Mouse (Mus musculus) bone marrow macrophage, adult 2 months (primary cell): ENCODE data around the gene Vav3. TPM values are rescaled to one million over a fixed set of nuclear protein-coding genes. Genes with fewer than 3 reads are reported as not detected.

Experiments used
- H3K27ac ChIP-seq: 2 replicates; pipeline ENCODE4 v1.5.1; 2012; ENCODE audit warnings: low read depth, low read length; ENCODE audit not compliant: insufficient read depth
- H3K4me1 ChIP-seq: 2 replicates; pipeline ENCODE4 v1.6.1; 2012; ENCODE audit warnings: low read length; ENCODE audit not compliant: control insufficient read depth, insufficient read depth
- H3K4me3 ChIP-seq: 2 replicates; pipeline ENCODE4 v1.5.1; 2012; ENCODE audit warnings: mild to moderate bottlenecking, low read length, moderate library complexity; ENCODE audit not compliant: insufficient read depth
- CTCF ChIP-seq: IDR thresholded peaks from 2 replicates; pipeline ENCODE4 v1.5.1; 2012; ENCODE audit warnings: low read depth, mild to moderate bottlenecking, low read length, moderate library complexity
- POLR2A ChIP-seq: IDR thresholded peaks from 2 replicates; pipeline ENCODE4 v1.6.1; 2012; ENCODE audit warnings: mild to moderate bottlenecking, low read depth, low read length, borderline replicate concordance
- polyA plus RNA-seq: library from polyadenylated mRNA; stranded (reverse); fragments of >200 nt; gene quantifications from 2 replicates; pipeline ENCODE4 v1.2.4, GENCODE M21; 2012; ENCODE audit not compliant: missing spikeins, insufficient read depth, insufficient read length

Gene Vav3
- polyA plus RNA-seq, 1 experiment = 30.6 TPM

- Histone ChIP-seq H3K4me1 (peaks cover 13% of the 10 kb centered on the region), H3K4me3 (no peak overlapping the region), H3K27ac (no peak overlapping the region)
- no peak for TF ChIP-seq CTCF
- no peak for TF ChIP-seq POLR2A
Observed at GRCm38 (mm10) chr3:109571483-109571882, 231.0 kb downstream of the Vav3 start.

DNA sequence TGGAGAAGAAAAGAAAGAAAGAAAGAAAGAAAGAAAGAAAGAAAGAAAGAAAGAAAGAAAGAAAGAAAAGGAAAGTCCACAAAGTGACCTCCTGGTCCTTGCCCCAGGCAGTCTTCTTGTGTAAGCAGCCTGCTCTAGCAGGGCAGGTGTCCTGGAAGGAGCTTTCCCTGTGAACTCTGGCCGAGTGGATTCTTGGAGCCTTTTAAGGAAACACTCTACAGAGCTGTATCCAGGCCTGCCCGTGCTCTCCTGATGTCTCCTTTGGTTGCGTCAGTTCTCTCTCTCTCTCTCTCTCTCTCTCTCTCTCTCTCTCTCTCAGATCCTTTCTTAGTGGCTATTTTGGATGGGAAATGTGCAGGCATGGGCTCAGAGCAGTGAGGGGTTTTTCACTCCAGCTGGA, 232.4 kb downstream of the Vav3 start:
- Histone ChIP-seq H3K27ac (no peak overlapping the region), H3K4me3 (no peak overlapping the region), H3K4me1 (peaks cover 11% of the 10 kb centered on the region)
- no peak for TF ChIP-seq CTCF
- no peak for TF ChIP-seq POLR2A

DNA sequence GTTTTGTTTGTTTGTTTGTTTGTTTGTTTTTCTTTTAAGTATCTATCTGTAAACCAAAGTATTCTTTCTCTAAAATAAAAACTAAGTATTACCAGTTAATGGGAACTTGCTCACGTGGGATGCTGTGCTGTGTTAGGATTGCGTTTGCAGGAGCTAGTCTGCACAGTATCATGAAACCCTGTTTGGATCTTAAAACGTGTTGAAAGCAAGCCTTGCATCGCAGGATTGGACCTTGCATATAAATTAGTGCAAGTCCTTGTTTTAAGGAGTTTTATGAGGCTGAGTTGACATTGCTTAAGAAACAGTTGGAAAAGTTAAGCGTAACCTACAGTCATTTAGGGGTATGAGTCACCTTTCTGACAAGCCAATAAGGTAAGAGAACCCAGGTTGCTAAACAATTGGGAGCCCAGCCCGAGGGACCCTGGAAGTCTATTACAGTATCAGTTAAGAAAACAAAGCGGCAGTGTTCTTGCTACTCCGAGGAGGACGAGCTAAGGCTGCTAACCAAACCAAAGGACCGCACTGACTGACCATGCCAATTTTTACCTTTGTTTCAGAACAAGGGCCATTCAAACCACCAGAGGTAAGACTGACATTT, 233.2 kb downstream of the Vav3 start:
- TF ChIP-seq POLR2A (no peak), CTCF (no peak)
- Histone ChIP-seq H3K4me3 (no peak overlapping the region), H3K4me1 (peaks cover 10% of the 10 kb centered on the region), H3K27ac (no peak overlapping the region)

GRCm38 (mm10) chr3:109574161-109574560, 233.7 kb downstream of the Vav3 start:
- Histone ChIP-seq H3K4me3 (no peak overlapping the region), H3K27ac (no peak overlapping the region), H3K4me1 (peaks cover 10% of the 10 kb centered on the region)
- TF ChIP-seq POLR2A (no peak), CTCF (no peak)

DNA sequence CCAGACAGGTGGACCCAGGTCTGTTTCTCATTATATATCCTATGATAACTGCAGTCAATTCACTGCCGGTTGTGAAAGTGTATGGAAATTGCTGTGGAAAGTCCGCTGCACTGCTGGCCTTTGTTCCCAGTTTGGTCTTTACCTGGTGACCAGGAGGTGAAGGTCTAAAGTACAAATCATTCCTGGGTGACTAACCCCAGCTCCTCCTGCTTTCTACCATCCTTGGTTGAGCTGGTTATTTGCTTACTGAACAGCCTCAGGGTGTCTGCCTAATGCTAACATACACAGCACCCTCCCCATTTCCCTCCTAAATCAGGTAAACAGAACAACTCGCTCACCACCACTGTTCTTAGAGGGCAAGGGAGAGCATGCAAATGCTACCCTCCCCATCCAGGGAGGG, 237.9 kb downstream of the Vav3 start:
- no peaks in the 10 kb centered on the region for H3K4me1 ChIP-seq
- no peak overlapping the region for H3K27ac ChIP-seq
- TF ChIP-seq CTCF (no peak), POLR2A (no peak)
- H3K4me3 ChIP-seq = no peak overlapping the region

DNA sequence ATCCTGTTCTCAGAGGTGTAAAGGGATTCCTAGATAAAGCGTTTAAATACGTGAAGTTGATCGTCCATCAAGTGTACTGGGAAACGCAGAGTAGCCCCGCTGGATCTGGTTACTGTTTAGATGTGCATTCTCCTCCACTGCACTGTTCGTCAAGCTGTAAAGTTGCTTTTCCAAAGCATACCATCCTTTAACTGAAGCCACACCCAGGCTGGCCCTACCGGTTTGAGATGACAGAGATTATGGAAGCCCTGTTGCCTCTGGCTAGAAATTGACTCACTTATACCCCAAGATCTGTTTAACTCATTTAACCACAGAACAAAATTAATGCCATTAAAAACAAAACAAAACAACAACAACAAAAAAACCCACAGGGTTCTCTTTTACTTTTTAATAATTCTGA, 238.5 kb downstream of the Vav3 start:
- no peak overlapping the region for H3K27ac ChIP-seq
- no peaks in the 10 kb centered on the region for H3K4me1 ChIP-seq
- no peak for TF ChIP-seq CTCF
- no peak for TF ChIP-seq POLR2A
- H3K4me3 ChIP-seq = no peak overlapping the region

DNA sequence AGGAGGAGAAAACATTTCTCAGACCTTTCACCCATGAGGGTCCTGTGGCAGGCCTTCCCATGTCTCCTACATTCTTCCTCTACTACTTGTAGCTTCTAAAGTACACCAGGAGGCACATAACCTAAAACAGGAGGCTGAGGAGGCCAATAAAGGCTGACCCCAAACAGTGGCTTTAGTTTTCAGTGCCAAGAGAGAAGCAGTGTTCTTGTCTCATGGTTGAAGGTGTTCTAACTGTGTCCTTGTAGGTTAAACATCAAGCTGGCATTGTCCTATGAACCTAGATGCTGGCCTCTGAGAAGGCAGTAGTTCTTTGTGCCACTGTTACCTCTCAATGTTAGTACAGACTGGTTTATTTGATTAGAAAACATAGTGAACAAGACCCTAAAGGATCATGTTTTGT, 245.5 kb downstream of the Vav3 start:
- TF ChIP-seq POLR2A = no peak
- no peak for TF ChIP-seq CTCF
- H3K4me3 ChIP-seq = no peak overlapping the region
- H3K4me1 ChIP-seq = no peaks in the 10 kb centered on the region
- no peak overlapping the region for H3K27ac ChIP-seq

DNA sequence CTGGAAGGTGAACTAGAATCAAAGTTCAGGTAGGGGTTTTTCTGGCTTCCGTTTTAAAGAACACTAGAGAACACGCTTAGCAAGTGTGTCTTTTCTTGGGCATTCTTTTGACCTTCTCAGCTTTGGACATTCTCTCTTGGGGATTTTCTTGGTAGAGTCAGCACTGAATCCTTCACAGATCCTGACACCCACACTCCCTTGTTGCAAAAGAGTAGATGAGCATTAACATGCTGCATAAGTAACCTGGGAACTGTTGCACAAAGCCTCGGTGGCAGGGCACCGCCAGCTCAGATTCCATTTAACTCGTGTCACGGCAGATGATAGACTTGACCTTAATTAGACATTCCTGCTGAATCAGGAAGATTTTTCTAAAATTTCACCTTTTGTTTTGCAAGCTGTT, 252.5 kb downstream of the Vav3 start:
- Histone ChIP-seq H3K4me3 (no peak overlapping the region), H3K4me1 (no peaks in the 10 kb centered on the region), H3K27ac (no peak overlapping the region)
- TF ChIP-seq CTCF = no peak
- no peak for TF ChIP-seq POLR2A

GRCm38 (mm10) chr3:109596084-109596483, 255.6 kb downstream of the Vav3 start:
- H3K27ac ChIP-seq = no peak overlapping the region
- TF ChIP-seq CTCF (no peak), POLR2A (no peak)
- no peaks in the 10 kb centered on the region for H3K4me1 ChIP-seq
- H3K4me3 ChIP-seq = no peak overlapping the region

DNA sequence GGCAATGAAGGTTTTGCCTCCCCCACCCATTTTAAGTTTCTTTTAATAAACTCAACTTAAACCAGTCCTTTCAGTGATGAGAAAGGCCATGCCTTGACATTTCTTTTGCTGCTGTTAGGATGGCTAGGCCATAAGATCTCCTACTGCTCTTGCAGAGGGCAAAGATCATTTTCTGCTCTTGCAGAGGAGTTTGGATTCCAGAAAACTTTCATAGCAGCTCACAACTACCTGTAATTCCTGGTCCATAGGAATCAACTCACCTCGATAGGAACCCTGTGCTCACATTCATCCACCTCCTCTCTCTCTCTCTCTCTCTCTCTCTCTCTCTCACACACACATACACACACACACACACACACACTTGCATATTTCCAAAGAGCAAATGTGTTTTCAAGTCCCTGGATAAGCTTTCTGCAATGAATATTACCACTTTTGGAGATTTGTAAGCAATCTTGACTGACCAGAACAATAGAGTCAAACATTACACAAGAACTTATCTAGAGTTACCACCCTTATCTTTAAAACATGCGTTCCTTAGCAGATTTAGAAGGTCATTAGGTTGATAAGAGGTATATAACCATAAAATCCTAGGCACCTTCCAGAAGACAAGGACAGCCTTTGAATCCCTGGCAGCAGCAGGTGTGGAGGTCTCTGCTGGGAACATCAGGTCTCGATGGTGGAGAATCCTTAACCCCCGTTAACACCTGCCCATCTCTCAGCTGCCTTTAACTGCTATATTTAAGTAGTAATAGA, 260.4 kb downstream of the Vav3 start:
- Histone ChIP-seq H3K4me1 (no peaks in the 10 kb centered on the region), H3K27ac (no peak overlapping the region), H3K4me3 (no peak overlapping the region)
- no peak for TF ChIP-seq POLR2A
- TF ChIP-seq CTCF = no peak
